Mouse (Mus musculus) embryonic facial prominence, embryonic 10.5 days (tissue): ENCODE results near the gene Zyg11a. TPM values are rescaled to one million over a fixed set of nuclear protein-coding genes. Genes with fewer than 3 reads are reported as not detected.
"Not testable (repeated sequence)": the region's sequence is repeated elsewhere in the genome, so short reads cannot be mapped to it uniquely, and the experiment has no call there.

Experiments
- DNase-seq: peaks from one replicate; pipeline ENCODE4 v3.0.0-alpha.2; 2017; ENCODE audit warnings: low spot score
- H3K27ac ChIP-seq: fragments of 300-500 bp; sonication (generic); replicated peaks from 2 replicates; pipeline ENCODE4 v1.5.1; 2016; ENCODE audit warnings: mild to moderate bottlenecking
- H3K27me3 ChIP-seq: fragments of 300-500 bp; sonication (generic); replicated peaks from 2 replicates; pipeline ENCODE4 v1.6.1; 2016; ENCODE audit warnings: low read depth, mild to moderate bottlenecking; ENCODE audit not compliant: poor library complexity, severe bottlenecking
- H3K36me3 ChIP-seq: fragments of 300-500 bp; sonication (generic); replicated peaks from 2 replicates; pipeline ENCODE4 v1.6.1; 2016; ENCODE audit warnings: mild to moderate bottlenecking, moderate library complexity
- H3K4me1 ChIP-seq: fragments of 300-500 bp; sonication (generic); 2 replicates; pipeline ENCODE4 v1.6.1; 2016
- H3K4me3 ChIP-seq: fragments of 300-500 bp; sonication (generic); 2 replicates; pipeline ENCODE4 v1.5.1; 2016; ENCODE audit warnings: mild to moderate bottlenecking, moderate library complexity
- H3K9me3 ChIP-seq: fragments of 300-500 bp; sonication (generic); 2 replicates; pipeline ENCODE4 v1.6.1; 2016; ENCODE audit warnings: mild to moderate bottlenecking
- WGBS: fragments of 180-500 bp; shearing (Covaris S2); methylation state at CpG from one replicate; pipeline ENCODE4 v1.1.7; 2016; 5-methylcytosine and 5-hydroxymethylcytosine counted together
- polyA plus RNA-seq: library from polyadenylated mRNA; unstranded; fragments of >200 nt; fragmentation: Nextera tagmentation; extraction: Ambion mirVana; gene quantifications from 2 replicates; pipeline ENCODE4 v1.2.1, GENCODE M21; 2016

The Zyg11a gene
- polyA plus RNA-seq, 1 experiment from 2014 or later: not detected

- no peak overlapping the region for H3K4me3 ChIP-seq
- WGBS: 83% methylated on average over 2 of the region's 2 CpGs
- H3K4me1 ChIP-seq: peaks cover 6% of the 10 kb centered on the region
- no peak for DNase-seq
- H3K27me3 ChIP-seq: no peaks in the 10 kb centered on the region
- H3K27ac ChIP-seq: no peak overlapping the region
- no peaks in the 10 kb centered on the region for H3K36me3 ChIP-seq
- no peaks in the 10 kb centered on the region for H3K9me3 ChIP-seq
These were observed 25.0 kb downstream of the Zyg11a start for GRCm38 (mm10) chr4:108192821-108193323.

- Histone ChIP-seq H3K4me3 (no peak overlapping the region), H3K9me3 (no peaks in the 10 kb centered on the region), H3K27ac (no peak overlapping the region), H3K36me3 (0 out of 2 replicates have a peak, but pooled peaks cover 6% of the 10 kb centered on the region), H3K4me1 (no peaks in the 10 kb centered on the region), H3K27me3 (no peaks in the 10 kb centered on the region)
- WGBS: 33% methylated on average over 1 of the region's 1 CpGs
- DNase-seq: no peak
These were observed 35.6 kb downstream of the Zyg11a start for GRCm38 (mm10) chr4:108182278-108182677.

DNA sequence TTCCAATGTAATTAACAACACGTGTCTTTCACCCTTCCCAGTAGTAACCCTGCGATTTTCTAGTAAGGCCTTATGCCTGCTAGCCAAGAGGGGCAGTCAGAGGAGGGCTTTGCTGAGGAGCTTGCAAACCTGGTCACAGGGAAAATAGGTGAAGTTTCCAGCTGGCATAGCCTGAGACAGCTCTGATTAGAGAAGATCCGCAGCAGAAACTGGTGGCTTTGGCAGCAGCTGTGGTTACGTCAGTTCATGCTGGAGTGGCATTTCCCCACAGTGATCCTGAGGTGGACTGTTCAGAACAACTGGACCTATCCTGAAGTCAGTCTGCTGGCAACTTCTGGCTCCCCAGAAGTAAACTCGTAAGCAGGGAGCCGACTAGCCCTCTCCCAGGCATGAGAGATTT, 49.8 kb downstream of the Zyg11a start:
- WGBS: 83% methylated on average over 6 of the region's 6 CpGs
- Histone ChIP-seq H3K27me3 (peaks cover 21% of the 10 kb centered on the region), H3K27ac (no peak overlapping the region), H3K9me3 (no peaks in the 10 kb centered on the region), H3K4me3 (no peak overlapping the region), H3K4me1 (peaks cover 10% of the 10 kb centered on the region; the same call in 1 of the 2 replicates), H3K36me3 (peaks cover 12% of the 10 kb centered on the region)
- DNase-seq: no peak

- no peak for DNase-seq
- H3K27ac ChIP-seq: no peak overlapping the region
- peaks cover 10% of the 10 kb centered on the region; the same call in 1 of the 2 replicates for H3K4me1 ChIP-seq
- H3K27me3 ChIP-seq: peaks cover 21% of the 10 kb centered on the region
- no peak overlapping the region for H3K4me3 ChIP-seq
- no peaks in the 10 kb centered on the region for H3K9me3 ChIP-seq
- WGBS: 90% methylated on average over 4 of the region's 4 CpGs
- H3K36me3 ChIP-seq: peaks cover 9% of the 10 kb centered on the region
These were observed 51.0 kb downstream of the Zyg11a start for GRCm38 (mm10) chr4:108166874-108167273.

DNA sequence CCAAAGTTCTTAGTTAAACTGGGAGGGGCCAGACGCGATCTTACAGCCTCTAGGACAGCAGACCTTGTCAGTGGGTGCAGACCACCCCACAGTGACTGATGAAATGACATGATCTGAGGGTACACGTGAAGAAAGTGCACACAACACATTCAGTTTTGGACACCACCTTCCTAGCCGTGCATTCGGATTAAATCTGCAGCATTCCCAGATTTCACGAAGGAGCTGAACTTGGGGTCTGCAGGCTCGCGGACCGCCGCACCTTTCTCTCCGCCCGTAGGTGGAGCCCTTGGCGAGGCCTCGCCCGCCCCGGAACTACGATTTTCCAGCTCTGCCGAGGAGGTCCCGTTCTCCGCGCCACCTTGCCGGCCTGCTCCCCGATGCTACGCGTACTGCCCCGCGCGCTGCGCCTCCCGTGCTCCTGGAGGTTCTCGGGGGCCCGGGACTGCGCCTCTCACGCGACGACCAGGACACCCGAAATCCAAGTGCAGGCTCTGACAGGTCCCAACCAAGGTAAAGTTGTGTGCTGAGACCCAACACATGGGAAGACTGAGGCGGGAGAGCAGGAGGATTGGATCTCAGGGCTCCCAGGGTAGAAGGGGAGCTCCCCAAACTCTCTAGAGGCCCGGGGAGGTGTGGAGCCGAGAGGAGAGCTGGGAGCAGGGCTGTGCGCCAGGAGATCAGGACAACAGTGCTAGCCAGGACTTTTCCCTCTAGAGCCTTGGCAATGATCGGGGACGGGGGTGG, 52.5 kb downstream of the Zyg11a start, which contains the start of gene Echdc2:
Gene Echdc2 (plus strand): TSS at position 286 of the 744 bp plus-strand sequence.
- Histone ChIP-seq H3K27ac (peak within 1 kb of the TSS; percentile 81), H3K4me1 (peaks cover 10% of the 10 kb centered on the region; the same call in 1 of the 2 replicates), H3K36me3 (0 out of 2 replicates have a peak, but pooled peaks cover 3% of the 10 kb centered on the region), H3K9me3 (no peaks in the 10 kb centered on the region), H3K4me3 (peak within 1 kb of the TSS; percentile 71), H3K27me3 (peaks cover 21% of the 10 kb centered on the region)
- peak; percentile 80 for DNase-seq
- WGBS: 2% methylated on average over 43 of the region's 43 CpGs

DNA sequence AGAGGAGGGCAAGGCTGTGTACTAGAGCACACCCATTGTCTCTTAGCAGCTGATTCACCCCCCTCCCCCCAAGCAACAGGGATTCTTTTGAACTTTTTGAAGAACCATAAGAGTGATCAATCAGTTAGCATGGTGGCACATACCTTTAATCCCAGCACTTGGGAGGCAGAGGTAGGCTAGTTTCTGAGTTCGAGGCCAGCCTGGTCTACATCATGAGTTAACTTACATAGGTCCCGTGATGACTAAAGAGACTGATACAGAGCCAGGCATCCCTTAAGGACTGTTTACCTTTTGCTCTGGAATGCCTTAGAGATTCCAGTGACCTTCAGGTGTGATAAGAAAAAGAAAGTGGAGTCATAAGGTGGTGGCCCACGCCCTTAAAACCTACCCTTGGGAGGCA, 54.6 kb downstream of the Zyg11a start:
- H3K27me3 ChIP-seq: peaks cover 21% of the 10 kb centered on the region
- no peak for DNase-seq

DNA sequence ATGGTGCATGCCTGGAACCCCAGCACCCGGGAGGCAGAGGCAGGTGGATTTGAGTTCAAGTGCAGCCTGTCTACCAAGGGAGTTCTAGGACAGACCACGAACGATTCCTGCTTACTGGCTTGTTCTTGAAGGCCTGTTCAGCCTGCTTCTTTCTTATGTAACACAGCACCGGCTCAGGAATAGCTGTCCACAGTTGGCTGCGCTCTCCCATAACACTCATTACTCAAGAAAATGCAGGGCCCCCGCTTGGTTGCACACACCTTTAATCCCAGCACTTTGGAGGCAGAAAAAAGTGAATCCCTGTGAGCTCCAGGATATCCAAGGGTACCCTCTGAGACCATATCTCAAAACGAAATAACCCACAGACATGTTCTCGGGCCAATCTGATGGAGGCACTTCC, 55.9 kb downstream of the Zyg11a start:
- 0 out of 2 replicates have a peak, but pooled peaks cover 4% of the 10 kb centered on the region for H3K9me3 ChIP-seq
- H3K27me3 ChIP-seq: peaks cover 21% of the 10 kb centered on the region
- no peak for DNase-seq
- peaks cover 10% of the 10 kb centered on the region; the same call in 1 of the 2 replicates for H3K4me1 ChIP-seq
- no peak overlapping the region for H3K27ac ChIP-seq
- H3K4me3 ChIP-seq: no peak overlapping the region
- no peaks in the 10 kb centered on the region for H3K36me3 ChIP-seq
- 92% methylated on average over 8 of the region's 8 CpGs for WGBS

More for the DNA sequence above, 54.6 kb downstream of the Zyg11a start:
- no peaks in the 10 kb centered on the region for H3K36me3 ChIP-seq
- 83% methylated on average over 3 of the region's 3 CpGs for WGBS
- H3K4me1 ChIP-seq: peaks cover 10% of the 10 kb centered on the region; the same call in 1 of the 2 replicates
- H3K4me3 ChIP-seq: no peak overlapping the region
- no peak overlapping the region for H3K27ac ChIP-seq
- no peaks in the 10 kb centered on the region for H3K9me3 ChIP-seq

DNA sequence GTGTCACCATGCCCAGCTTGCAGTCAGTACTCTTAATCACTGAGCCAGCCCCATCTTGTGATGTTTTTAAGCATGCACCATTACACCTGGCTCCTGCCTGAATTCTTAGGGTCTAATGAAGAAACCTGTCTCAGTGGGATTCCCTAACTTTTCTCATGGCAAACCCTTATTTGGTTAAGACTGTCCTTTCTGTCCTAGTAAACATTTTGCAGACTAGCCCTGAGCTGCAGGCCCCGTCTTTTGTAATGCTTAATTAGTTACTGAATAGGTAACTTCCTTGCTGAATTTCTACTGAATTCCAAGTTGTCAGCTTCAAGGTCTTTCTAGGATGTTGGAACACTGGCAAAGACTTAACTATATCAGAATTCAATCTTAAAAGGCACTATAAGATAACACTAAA, 62.7 kb downstream of the Zyg11a start:
- H3K4me1 ChIP-seq, H3K27me3 ChIP-seq, H3K4me3 ChIP-seq, DNase-seq, H3K27ac ChIP-seq, H3K36me3 ChIP-seq: not testable (repeated sequence)
- peaks cover 19% of the 10 kb centered on the region; the same call in 1 of the 2 replicates for H3K9me3 ChIP-seq
- WGBS: 81% methylated on average over 1 of the region's 1 CpGs

DNA sequence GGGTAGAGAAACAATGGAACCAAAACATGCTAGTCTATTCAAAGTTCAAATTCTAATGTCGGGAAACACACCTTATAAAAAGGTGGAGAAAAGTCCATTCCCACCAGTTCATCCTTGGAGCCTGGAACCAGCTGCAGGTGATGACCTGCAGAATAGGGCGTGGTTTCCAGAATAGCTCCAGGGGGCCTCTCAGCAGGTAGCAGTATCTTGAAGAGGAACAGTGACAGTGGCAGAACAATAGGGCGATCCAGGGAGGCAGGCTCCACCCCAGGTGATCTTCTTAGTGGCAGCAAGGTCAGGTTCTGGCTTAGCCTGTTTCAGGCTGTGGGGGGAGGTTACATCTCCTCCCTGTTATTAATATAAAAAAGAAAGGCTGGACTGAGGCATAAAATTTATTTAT, 72.3 kb downstream of the Zyg11a start:
- not testable (repeated sequence) for H3K4me3 ChIP-seq, H3K9me3 ChIP-seq, H3K27me3 ChIP-seq, H3K27ac ChIP-seq, DNase-seq, H3K4me1 ChIP-seq, H3K36me3 ChIP-seq
- 31% methylated on average over 3 of the region's 3 CpGs for WGBS

GRCm38 (mm10) chr4:108144880-108145279, 73.0 kb downstream of the Zyg11a start, which contains the start of gene Scp2:
Scp2 (minus strand) TSS chr4:108144998.
- Histone ChIP-seq H3K27ac (no peak within 1 kb of the TSS), H3K36me3 (no peaks in the 10 kb centered on the region), H3K4me1 (no peaks in the 10 kb centered on the region), H3K4me3 (no peak within 1 kb of the TSS), H3K9me3 (0 out of 2 replicates have a peak, but pooled peaks cover 3% of the 10 kb centered on the region), H3K27me3 (no peaks in the 10 kb centered on the region)
- WGBS: 93% methylated on average over 1 of the region's 1 CpGs
- DNase-seq: no peak

DNA sequence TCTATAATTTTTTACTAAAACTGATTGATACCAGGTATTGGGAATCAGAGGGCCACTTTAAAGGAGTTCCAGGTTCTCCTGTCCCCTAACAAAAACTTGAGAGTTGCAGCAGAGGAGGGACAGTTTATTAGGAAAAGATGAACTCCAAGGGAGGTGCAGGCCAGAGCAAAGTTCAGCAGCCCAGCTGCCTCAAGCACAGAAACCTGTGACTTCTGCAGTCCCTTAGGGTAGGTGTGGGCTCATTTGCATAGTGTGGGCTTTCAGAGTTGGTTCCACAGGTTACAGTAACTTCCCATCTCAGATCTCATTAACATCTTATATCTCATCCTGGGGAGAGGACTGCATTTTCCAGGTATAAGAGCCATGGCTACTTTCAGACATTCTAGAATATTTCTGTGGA, 74.1 kb downstream of the Zyg11a start:
- no peaks in the 10 kb centered on the region for H3K27me3 ChIP-seq
- no peak for DNase-seq
- no peak overlapping the region for H3K27ac ChIP-seq
- no peak overlapping the region for H3K4me3 ChIP-seq
- H3K36me3 ChIP-seq: no peaks in the 10 kb centered on the region
- no peaks in the 10 kb centered on the region for H3K4me1 ChIP-seq
- 0 out of 2 replicates have a peak, but pooled peaks cover 3% of the 10 kb centered on the region for H3K9me3 ChIP-seq

- 90% methylated on average over 2 of the region's 2 CpGs for whole genome bisulfite sequencing
- not testable (repeated sequence) for H3K9me3 ChIP-seq, H3K27me3 ChIP-seq
These were observed 74.7 kb downstream of the Zyg11a start for GRCm38 (mm10) chr4:108143178-108143577.

GRCm38 (mm10) chr4:108136938-108137337, 80.9 kb downstream of the Zyg11a start:
- H3K27ac ChIP-seq: no peak overlapping the region
- no peak overlapping the region for H3K4me3 ChIP-seq
- 91% methylated on average over 5 of the region's 5 CpGs for WGBS
- no peak for DNase-seq
- no peaks in the 10 kb centered on the region for H3K36me3 ChIP-seq
- H3K27me3 ChIP-seq: no peaks in the 10 kb centered on the region
- no peaks in the 10 kb centered on the region for H3K9me3 ChIP-seq
- H3K4me1 ChIP-seq: no peaks in the 10 kb centered on the region

More at GRCm38 (mm10) chr4:108143178-108143577, 74.7 kb downstream of the Zyg11a start:
- H3K4me1 ChIP-seq, H3K4me3 ChIP-seq, DNase-seq, H3K27ac ChIP-seq, H3K36me3 ChIP-seq: not testable (repeated sequence)
